Mouse (Mus musculus) olfactory bulb, adult 2 months (tissue): Measurements from ENCODE around the gene 2900026A02Rik.

Experiments used
- CTCF ChIP-seq: fragments of 200-500 bp; IDR thresholded peaks from 2 replicates; pipeline ENCODE4 v1.5.1; 2012; ENCODE audit warnings: low read depth, mild to moderate bottlenecking, low read length, moderate library complexity; ENCODE audit not compliant: insufficient read depth
- POLR2A ChIP-seq: fragments of 200-500 bp; IDR thresholded peaks from 2 replicates; pipeline ENCODE4 v1.6.1; 2012; ENCODE audit warnings: mild to moderate bottlenecking, low read depth, low read length, moderate library complexity; ENCODE audit not compliant: insufficient read depth

- TF ChIP-seq CTCF (no peak), POLR2A (no peak)
Measured at GRCm38 (mm10) chr5:113210314-113210713, 10.7 kb downstream of the 2900026A02Rik start.
